In genomic region chr3:96696766-96697732, GRCm38 (mm10) we compare ENCODE assay signal across 8 mouse cellular contexts. TPM values are rescaled to one million over a fixed set of nuclear protein-coding genes. Genes with fewer than 3 reads are reported as not detected.
DNase-seq lines count a peak whose midpoint lies in the region; ATAC-seq and TF ChIP-seq lines count a peak whose summit lies in the region.

No protein-coding gene starts in this region.

- peaks cover 7% of the 10 kb centered on the region for H3K4me1 ChIP-seq in ES-Bruce4 (ENCODE audit: control insufficient read depth, insufficient read depth, low read length)
- H3K4me1 ChIP-seq in forebrain, embryonic 13.5 days = peaks cover 15% of the 10 kb centered on the region
- H3K4me1 ChIP-seq in liver, embryonic 16.5 days (ENCODE audit: control insufficient read depth, low read depth, low read length) = peaks cover 14% of the 10 kb centered on the region
- peaks cover 17% of the 10 kb centered on the region; the same call in 1 of the 2 replicates for H3K4me1 ChIP-seq in neural tube, embryonic 12.5 days
- H3K4me1 ChIP-seq in stomach, postnatal 0 days (replicated peaks; ENCODE audit: control insufficient read depth, insufficient read depth) = no peaks in the 10 kb centered on the region; the same call in 1 of the 2 replicates

- no peaks in the 10 kb centered on the region for H3K9me3 ChIP-seq in ES-Bruce4 (replicated peaks; ENCODE audit: control insufficient read depth, insufficient read depth, low read length, poor library complexity, severe bottlenecking)
- H3K9me3 ChIP-seq in forebrain, embryonic 13.5 days (replicated peaks) = no peaks in the 10 kb centered on the region
- H3K9me3 ChIP-seq in liver, embryonic 16.5 days (replicated peaks; ENCODE audit: control insufficient read depth, low read length) = no peaks in the 10 kb centered on the region
- no peaks in the 10 kb centered on the region for H3K9me3 ChIP-seq in neural tube, embryonic 12.5 days
- H3K9me3 ChIP-seq in stomach, postnatal 0 days (ENCODE audit: control insufficient read depth, low read length) = no peaks in the 10 kb centered on the region

- intact Hi-C loops in heart, postnatal 10 days (cut with DNase I) = loop anchor here (5.0 kb wide), 1 partner anchor 60 kb away; the partner anchor contains the start of genes Gm42957 and Pex11b

- H3K4me3 ChIP-seq in ES-Bruce4 (ENCODE audit: low read depth, low read length) = peak overlapping the region; percentile 88
- H3K4me3 ChIP-seq in forebrain, embryonic 13.5 days = peak overlapping the region; percentile 83
- peak overlapping the region; percentile 85 for H3K4me3 ChIP-seq in liver, embryonic 16.5 days (ENCODE audit: low read depth, low read length)
- peak overlapping the region; percentile 89 for H3K4me3 ChIP-seq in neural tube, embryonic 12.5 days
- H3K4me3 ChIP-seq in stomach, postnatal 0 days (ENCODE audit: low read depth, low read length) = peak overlapping the region; percentile 78

- TF ChIP-seq CTCF in ES-Bruce4 (IDR thresholded peaks at IDR 0.05; ENCODE audit: low read depth, low read length) = no peak
- no peak for TF ChIP-seq CTCF in stomach, postnatal 0 days (IDR thresholded peaks at IDR 0.05; ENCODE audit: low read depth)

- DNase-seq in heart, postnatal 10 days = peak; percentile 92 to 95
- peak; percentile 57 for DNase-seq in large intestine, adult 2 months (ENCODE audit: low read depth, low spot score)
- peak; percentile 95 for DNase-seq in stomach, postnatal 0 days (ENCODE audit: low spot score)

- no peak for TF ChIP-seq POLR2A in ES-Bruce4 (IDR thresholded peaks at IDR 0.05; ENCODE audit: insufficient read depth, low read length)

- no peaks in the 10 kb centered on the region for H3K27me3 ChIP-seq in ES-Bruce4 (ENCODE audit: control insufficient read depth, insufficient read depth, low read length, poor library complexity, severe bottlenecking)
- H3K27me3 ChIP-seq in forebrain, embryonic 13.5 days = no peaks in the 10 kb centered on the region
- H3K27me3 ChIP-seq in liver, embryonic 16.5 days (ENCODE audit: control insufficient read depth, insufficient read depth, low read depth, low read length) = no peaks in the 10 kb centered on the region
- H3K27me3 ChIP-seq in neural tube, embryonic 12.5 days (replicated peaks) = no peaks in the 10 kb centered on the region
- H3K27me3 ChIP-seq in stomach, postnatal 0 days (ENCODE audit: control insufficient read depth, insufficient read depth, low read length) = no peaks in the 10 kb centered on the region

- peak overlapping the region; percentile 81 for H3K4me2 ChIP-seq in forebrain, embryonic 13.5 days
- peak overlapping the region; percentile 94 for H3K4me2 ChIP-seq in liver, embryonic 16.5 days (ENCODE audit: low read depth, low read length)
- peak overlapping the region; percentile 74 for H3K4me2 ChIP-seq in neural tube, embryonic 12.5 days (replicated peaks)
- peak overlapping the region; percentile 78 for H3K4me2 ChIP-seq in stomach, postnatal 0 days (replicated peaks; ENCODE audit: low read depth)

- H3K36me3 ChIP-seq in ES-Bruce4 (ENCODE audit: control insufficient read depth, insufficient read depth, low read length, poor library complexity, severe bottlenecking) = peaks cover 8% of the 10 kb centered on the region
- peaks cover 23% of the 10 kb centered on the region for H3K36me3 ChIP-seq in forebrain, embryonic 13.5 days (ENCODE audit: poor library complexity, severe bottlenecking)
- H3K36me3 ChIP-seq in liver, embryonic 16.5 days (ENCODE audit: control insufficient read depth, insufficient read depth) = no peaks in the 10 kb centered on the region; the same call in 1 of the 2 replicates
- H3K36me3 ChIP-seq in neural tube, embryonic 12.5 days = peaks cover 14% of the 10 kb centered on the region
- peaks cover 11% of the 10 kb centered on the region for H3K36me3 ChIP-seq in stomach, postnatal 0 days (ENCODE audit: control insufficient read depth, insufficient read depth, low read length)

- H3K27ac ChIP-seq in ES-Bruce4 (ENCODE audit: insufficient read depth, low read length) = peak overlapping the region; percentile 53
- H3K27ac ChIP-seq in forebrain, embryonic 13.5 days = peak overlapping the region; percentile 91
- H3K27ac ChIP-seq in liver, embryonic 16.5 days (ENCODE audit: low read length) = peak overlapping the region; percentile 71
- H3K27ac ChIP-seq in neural tube, embryonic 12.5 days = peak overlapping the region; percentile 87
- peak overlapping the region; percentile 83 for H3K27ac ChIP-seq in stomach, postnatal 0 days (replicated peaks)

- ATAC-seq in cerebellum, adult (ENCODE audit: insufficient number of reproducible peaks, low FRiP score, low TSS enrichment) = peak; percentile 84
- peak; percentile 92 for ATAC-seq in forebrain, embryonic 13.5 days
- peak; percentile 95 for ATAC-seq in liver, embryonic 16.5 days (ENCODE audit: low read depth)
- ATAC-seq in neural tube, embryonic 12.5 days (ENCODE audit: low FRiP score, low read depth) = peak; percentile 92
- peak; percentile 95 for ATAC-seq in stomach, postnatal 0 days (ENCODE audit: low FRiP score, low TSS enrichment)

- under 1% methylated on average over 74 of the region's 85 CpGs for WGBS in forebrain, embryonic 13.5 days
- WGBS in large intestine, adult 2 months = under 1% methylated on average over 83 of the region's 85 CpGs
- under 1% methylated on average over 85 of the region's 85 CpGs for WGBS in liver, embryonic 16.5 days (ENCODE audit: insufficient replicate concordance)
- WGBS in neural tube, embryonic 12.5 days = under 1% methylated on average over 84 of the region's 85 CpGs
- 1% methylated on average over 77 of the region's 85 CpGs for WGBS in stomach, postnatal 0 days

- 0 out of 2 replicates have a peak, but pooled peaks have one; percentile 9 for TF ChIP-seq EP300 in ES-Bruce4 (IDR thresholded peaks at IDR 0.05; ENCODE audit: insufficient read depth, low read depth, low read length)
- no peak for TF ChIP-seq EP300 in stomach, postnatal 0 days (optimal IDR thresholded peaks at IDR 0.05)

- peak overlapping the region; percentile 85 for H3K9ac ChIP-seq in ES-Bruce4 (ENCODE audit: low read depth, poor library complexity, severe bottlenecking)
- peak overlapping the region; percentile 88 for H3K9ac ChIP-seq in forebrain, embryonic 13.5 days
- H3K9ac ChIP-seq in liver, embryonic 16.5 days (ENCODE audit: low read depth, low read length) = peak overlapping the region; percentile 79
- H3K9ac ChIP-seq in neural tube, embryonic 12.5 days = peak overlapping the region; percentile 85
- H3K9ac ChIP-seq in stomach, postnatal 0 days (ENCODE audit: low read length) = peak overlapping the region; percentile 83

RNA-seq across cellular contexts. Expression of gene Pias3, which starts 0.9 kb away (rescaled TPM):
- polyA plus RNA-seq in ES-Bruce4 (2011; ENCODE audit: insufficient read depth, insufficient read length, low read depth, missing spikeins) = 31.8 and 42.1 TPM in 2 replicates
- 28.8 and 31.0 TPM in 2 replicates for polyA plus RNA-seq in forebrain, embryonic 13.5 days (2015; fragmentation: Nextera tagmentation; extraction: Ambion mirVana)
- 10 to 100 TPM; 23.7 to 24.6 TPM for total RNA-seq in heart, postnatal 10 days (2021)
- 17.5 and 23.4 TPM in 2 replicates for polyA plus RNA-seq in large intestine, adult 2 months (2012; rRNA removed)
- polyA plus RNA-seq in liver, embryonic 16.5 days (2015; fragmentation: Nextera tagmentation; extraction: Ambion mirVana) = 5.7 and 7.2 TPM in 2 replicates
- polyA plus RNA-seq in neural tube, embryonic 12.5 days (2016; fragmentation: Nextera tagmentation; extraction: Ambion mirVana) = 39.7 and 42.9 TPM in 2 replicates
- polyA plus RNA-seq in stomach, postnatal 0 days (2015; fragmentation: Nextera tagmentation; extraction: Ambion mirVana) = 23.4 and 27.1 TPM in 2 replicates

RNA-seq across cellular contexts. Expression of gene Nudt17, which starts 11.3 kb away (rescaled TPM):
- polyA plus RNA-seq in ES-Bruce4 (2011; ENCODE audit: insufficient read depth, insufficient read length, low read depth, missing spikeins) = 9.9 and 10.7 TPM in 2 replicates
- polyA plus RNA-seq in forebrain, embryonic 13.5 days (2015; fragmentation: Nextera tagmentation; extraction: Ambion mirVana) = 6.4 and 7.2 TPM in 2 replicates
- 1 to 10 TPM; 2.5 to 3.3 TPM for total RNA-seq in heart, postnatal 10 days (2021)
- 1.8 and 2.8 TPM in 2 replicates for polyA plus RNA-seq in large intestine, adult 2 months (2012; rRNA removed)
- 0.62 and 0.81 TPM in 2 replicates for polyA plus RNA-seq in liver, embryonic 16.5 days (2015; fragmentation: Nextera tagmentation; extraction: Ambion mirVana)
- polyA plus RNA-seq in neural tube, embryonic 12.5 days (2016; fragmentation: Nextera tagmentation; extraction: Ambion mirVana) = 13.5 and 14.5 TPM in 2 replicates
- 7.5 and 8.2 TPM in 2 replicates for polyA plus RNA-seq in stomach, postnatal 0 days (2015; fragmentation: Nextera tagmentation; extraction: Ambion mirVana)

RNA-seq across cellular contexts. Expression of gene Ankrd35, which starts 27.1 kb away (rescaled TPM):
- 3.5 and 3.7 TPM in 2 replicates for polyA plus RNA-seq in ES-Bruce4 (2011; ENCODE audit: insufficient read depth, insufficient read length, low read depth, missing spikeins)
- 0.57 and 2.3 TPM in 2 replicates for polyA plus RNA-seq in forebrain, embryonic 13.5 days (2015; fragmentation: Nextera tagmentation; extraction: Ambion mirVana)
- total RNA-seq in heart, postnatal 10 days (2021) = under 1 TPM; 0.55 to 0.60 TPM
- 0.43 and 0.66 TPM in 2 replicates for polyA plus RNA-seq in large intestine, adult 2 months (2012; rRNA removed)
- 0.22 and 0.28 TPM in 2 replicates for polyA plus RNA-seq in liver, embryonic 16.5 days (2015; fragmentation: Nextera tagmentation; extraction: Ambion mirVana)
- 0.55 and 0.65 TPM in 2 replicates for polyA plus RNA-seq in neural tube, embryonic 12.5 days (2016; fragmentation: Nextera tagmentation; extraction: Ambion mirVana)
- 5.5 and 6.2 TPM in 2 replicates for polyA plus RNA-seq in stomach, postnatal 0 days (2015; fragmentation: Nextera tagmentation; extraction: Ambion mirVana)

RNA-seq across cellular contexts. Expression of gene Polr3c, which starts 30.4 kb away (rescaled TPM):
- 43.0 and 46.6 TPM in 2 replicates for polyA plus RNA-seq in ES-Bruce4 (2011; ENCODE audit: insufficient read depth, insufficient read length, low read depth, missing spikeins)
- polyA plus RNA-seq in forebrain, embryonic 13.5 days (2015; fragmentation: Nextera tagmentation; extraction: Ambion mirVana) = 41.1 and 42.0 TPM in 2 replicates
- total RNA-seq in heart, postnatal 10 days (2021) = 10 to 100 TPM; 22.2 to 26.1 TPM
- 46.2 and 63.9 TPM in 2 replicates for polyA plus RNA-seq in large intestine, adult 2 months (2012; rRNA removed)
- 19.4 and 19.5 TPM in 2 replicates for polyA plus RNA-seq in liver, embryonic 16.5 days (2015; fragmentation: Nextera tagmentation; extraction: Ambion mirVana)
- polyA plus RNA-seq in neural tube, embryonic 12.5 days (2016; fragmentation: Nextera tagmentation; extraction: Ambion mirVana) = 33.9 and 40.3 TPM in 2 replicates
- polyA plus RNA-seq in stomach, postnatal 0 days (2015; fragmentation: Nextera tagmentation; extraction: Ambion mirVana) = 19.4 and 20.3 TPM in 2 replicates

RNA-seq across cellular contexts. Expression of gene Rnf115, which starts 30.4 kb away (rescaled TPM):
- 49.9 and 52.3 TPM in 2 replicates for polyA plus RNA-seq in ES-Bruce4 (2011; ENCODE audit: insufficient read depth, insufficient read length, low read depth, missing spikeins)
- polyA plus RNA-seq in forebrain, embryonic 13.5 days (2015; fragmentation: Nextera tagmentation; extraction: Ambion mirVana) = 68.6 and 71.7 TPM in 2 replicates
- 10 to 100 TPM; 25.5 to 27.0 TPM for total RNA-seq in heart, postnatal 10 days (2021)
- polyA plus RNA-seq in large intestine, adult 2 months (2012; rRNA removed) = 21.2 and 30.1 TPM in 2 replicates
- 24.9 and 28.5 TPM in 2 replicates for polyA plus RNA-seq in liver, embryonic 16.5 days (2015; fragmentation: Nextera tagmentation; extraction: Ambion mirVana)
- polyA plus RNA-seq in neural tube, embryonic 12.5 days (2016; fragmentation: Nextera tagmentation; extraction: Ambion mirVana) = 78.6 and 81.4 TPM in 2 replicates
- polyA plus RNA-seq in stomach, postnatal 0 days (2015; fragmentation: Nextera tagmentation; extraction: Ambion mirVana) = 27.3 and 28.7 TPM in 2 replicates

Comparison
In these comparisons a context has a peak if more than half of its experiments do, and no peak if none do; other contexts are left out.
1. Peak in every context shown above with its lines: DNase-seq, ATAC-seq, H3K4me3 ChIP-seq and H3K27ac ChIP-seq.